Mouse (Mus musculus) bone marrow, adult 2 months (tissue): ENCODE data around the gene Zfp369.

Source experiments
- CTCF ChIP-seq: fragments of 200-500 bp; IDR thresholded peaks from 2 replicates; pipeline ENCODE4 v1.5.1; 2011; ENCODE audit warnings: low read length, control low read depth; ENCODE audit not compliant: control insufficient read depth, insufficient read depth
- POLR2A ChIP-seq: fragments of 200-500 bp; IDR thresholded peaks from 2 replicates; pipeline ENCODE4 v1.6.1; 2011; ENCODE audit warnings: low read depth, mild to moderate bottlenecking, control low read depth, low read length, borderline replicate concordance; ENCODE audit not compliant: control insufficient read depth

DNA sequence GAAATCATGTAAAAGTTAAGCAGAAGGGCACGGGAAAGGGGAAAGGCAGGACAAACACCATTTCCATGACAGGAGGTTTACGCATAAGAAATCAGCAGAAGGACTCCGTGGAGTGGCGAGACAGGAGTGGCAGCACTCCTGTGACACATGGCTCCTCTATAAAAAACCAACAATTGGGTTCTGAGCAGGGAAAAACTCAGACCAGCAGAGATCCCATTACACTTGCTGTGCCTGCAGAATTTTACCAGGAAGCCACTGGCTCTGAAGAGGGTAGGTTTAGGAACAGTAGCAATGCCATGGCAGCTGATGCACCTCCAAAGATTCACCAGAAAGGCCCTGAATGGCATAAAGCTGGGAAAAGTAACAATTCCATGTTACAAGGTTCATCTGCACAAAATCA, 17.7 kb downstream of the Zfp369 start:
- TF ChIP-seq CTCF = no peak
- TF ChIP-seq POLR2A = no peak
